Mouse (Mus musculus) cortical plate, adult 2 months (tissue): ENCODE measurements around the gene Rpl13.

Source experiments
- CTCF ChIP-seq: fragments of 200-500 bp; IDR thresholded peaks from 2 replicates; pipeline ENCODE4 v1.5.1; 2011; ENCODE audit warnings: mild to moderate bottlenecking, control low read depth, low read length; ENCODE audit not compliant: insufficient read depth; ENCODE audit errors: extremely low read depth
- POLR2A ChIP-seq: fragments of 200-500 bp; IDR thresholded peaks from 2 replicates; pipeline ENCODE4 v1.6.1; 2011; ENCODE audit warnings: mild to moderate bottlenecking, low read length, control low read depth; ENCODE audit not compliant: insufficient read depth; ENCODE audit errors: extremely low read depth

- TF ChIP-seq CTCF, result no peak
- no peak for TF ChIP-seq POLR2A
These were observed 37.3 kb upstream of the Rpl13 start for GRCm38 (mm10) chr8:123064809-123065213.
